Mouse (Mus musculus) pancreas, adult 10 weeks (tissue): Measurements from ENCODE around the gene Xrcc4. TPM values are rescaled to one million over a fixed set of nuclear protein-coding genes. Genes with fewer than 3 reads are reported as not detected.

ENCODE experiments used
- polyA plus RNA-seq: library from polyadenylated mRNA; stranded (reverse); fragments of 350-450 nt; fragmentation: Illumina TruSeq; extraction: RNeasy Lipid Tissue Mini Kit (QIAGEN cat#74804); gene quantifications from one replicate; pipeline ENCODE4 v1.2.3, GENCODE M21; 2015; ENCODE audit warnings: low read depth, low replicate concordance; ENCODE audit not compliant: insufficient read depth

The Xrcc4 gene
- 6.2 TPM for polyA plus RNA-seq

GRCm38 (mm10) chr13:90088962-90089824, at the start of gene Xrcc4, which contains the start of gene Tmem167:
Xrcc4 (minus strand) TSS chr13:90089608.
Tmem167 (plus strand) TSS chr13:90089123.

GRCm38 (mm10) chr13:89741766-89742685, 347.4 kb downstream of the Xrcc4 start, which contains the start of gene Vcan:
Vcan (minus strand) TSS chr13:89742509.

Other genes with a start within 250 kb of the Xrcc4 start
- gene Tmem167, start 485 bp downstream of the Xrcc4 start, polyA plus RNA-seq: 4.7 TPM